Mouse (Mus musculus) testis, postnatal 10 days (tissue): ENCODE data around the gene Rcn1.

Source experiments
- DNase-seq: peaks from one replicate; pipeline ENCODE4 v3.0.0; 2021; ENCODE audit warnings: low spot score

The Rcn1 gene

DNA sequence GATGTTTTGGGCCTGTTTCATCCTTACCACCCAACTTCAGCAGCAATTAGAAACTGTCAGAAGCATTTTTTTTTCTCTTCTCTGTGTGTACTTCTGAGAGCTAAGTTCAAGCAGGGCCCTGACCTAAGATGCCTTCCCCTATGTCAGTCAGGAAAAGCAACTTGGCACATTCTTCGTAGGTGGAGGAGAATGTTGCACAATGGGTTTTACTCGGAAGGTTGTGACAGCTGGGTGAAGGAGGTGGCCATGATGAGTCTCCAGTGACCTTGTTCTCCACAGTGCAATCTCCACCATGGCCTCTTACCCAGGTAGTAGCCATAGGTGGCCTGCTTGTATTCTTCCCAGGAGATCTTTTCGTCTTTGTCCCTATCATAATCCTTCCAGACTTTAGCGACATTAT is 4.7 kb downstream of the Rcn1 start:
- no peak for DNase-seq

DNA sequence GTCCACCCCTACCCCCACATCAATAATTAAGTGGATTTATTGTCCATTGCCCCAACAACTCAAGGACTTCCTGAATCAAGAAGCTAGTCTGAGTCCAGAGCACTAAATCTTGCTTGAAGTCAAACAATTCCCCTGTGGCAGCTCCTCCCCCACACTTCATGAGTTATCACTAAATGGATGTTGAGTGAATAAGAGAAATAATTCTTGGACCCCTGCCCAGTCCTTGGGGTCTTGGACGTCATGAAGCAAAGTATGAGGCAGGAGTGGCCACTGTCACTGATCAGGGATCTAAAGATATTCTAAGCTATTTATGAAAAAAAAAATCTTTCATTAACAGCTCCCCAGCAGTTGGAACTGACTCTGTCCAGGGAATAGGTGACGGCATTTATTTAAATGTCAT is 6.6 kb downstream of the Rcn1 start:
- DNase-seq, result no peak

GRCm38 (mm10) chr2:105391414-105391784 is 7.7 kb downstream of the Rcn1 start:
- DNase-seq, result no peak

- no peak for DNase-seq
Measured at GRCm38 (mm10) chr2:105390653-105391413, 8.3 kb downstream of the Rcn1 start.

DNA sequence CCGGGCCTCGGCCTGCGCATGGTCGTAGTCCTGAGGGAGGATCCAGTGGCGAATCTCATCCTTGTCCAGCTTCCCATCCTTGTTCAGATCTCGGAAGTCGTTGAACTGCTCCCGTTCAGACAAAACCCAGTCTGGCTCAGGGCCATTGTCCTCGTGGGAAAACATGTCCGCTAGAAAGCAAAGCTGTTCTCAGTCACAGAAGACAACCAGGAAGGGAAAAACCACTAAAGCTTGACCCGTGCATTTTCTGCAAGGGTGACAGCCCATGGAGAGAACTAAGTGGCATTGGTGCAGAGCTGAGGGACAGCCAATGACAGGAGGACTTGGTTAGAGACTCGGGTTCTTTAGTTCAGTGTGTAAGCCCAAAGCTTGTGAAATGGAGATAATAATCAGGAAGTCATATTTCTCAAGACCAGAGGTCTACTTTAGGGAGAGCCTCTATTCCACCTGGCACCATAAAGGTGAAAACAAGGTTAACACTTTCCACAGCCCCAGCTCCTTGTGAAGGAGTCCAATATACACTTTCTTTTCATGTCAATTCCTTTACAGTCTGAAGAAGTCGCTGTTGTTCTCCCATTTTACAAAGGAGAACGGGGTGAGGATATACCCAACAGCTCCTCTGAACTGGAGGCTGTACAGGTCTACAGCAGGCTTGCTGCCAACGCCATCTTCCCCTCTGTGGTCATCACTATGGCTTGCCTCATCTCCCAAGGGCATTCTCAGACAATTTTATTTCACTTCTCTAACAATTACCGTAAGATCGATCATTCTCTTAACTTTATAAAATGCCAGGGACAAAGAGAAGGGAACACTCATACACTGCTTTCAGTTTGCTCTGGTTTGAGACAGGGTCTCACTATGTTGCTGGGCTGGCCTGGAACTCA is 9.9 kb downstream of the Rcn1 start:
- no peak for DNase-seq

GRCm38 (mm10) chr2:105386418-105386817 is 12.7 kb downstream of the Rcn1 start:
- DNase-seq, result no peak

- DNase-seq, result no peak
Measured at GRCm38 (mm10) chr2:105384998-105385397, 14.1 kb downstream of the Rcn1 start.

GRCm38 (mm10) chr2:105383063-105383462 is 16.1 kb downstream of the Rcn1 start:
- no peak for DNase-seq

DNA sequence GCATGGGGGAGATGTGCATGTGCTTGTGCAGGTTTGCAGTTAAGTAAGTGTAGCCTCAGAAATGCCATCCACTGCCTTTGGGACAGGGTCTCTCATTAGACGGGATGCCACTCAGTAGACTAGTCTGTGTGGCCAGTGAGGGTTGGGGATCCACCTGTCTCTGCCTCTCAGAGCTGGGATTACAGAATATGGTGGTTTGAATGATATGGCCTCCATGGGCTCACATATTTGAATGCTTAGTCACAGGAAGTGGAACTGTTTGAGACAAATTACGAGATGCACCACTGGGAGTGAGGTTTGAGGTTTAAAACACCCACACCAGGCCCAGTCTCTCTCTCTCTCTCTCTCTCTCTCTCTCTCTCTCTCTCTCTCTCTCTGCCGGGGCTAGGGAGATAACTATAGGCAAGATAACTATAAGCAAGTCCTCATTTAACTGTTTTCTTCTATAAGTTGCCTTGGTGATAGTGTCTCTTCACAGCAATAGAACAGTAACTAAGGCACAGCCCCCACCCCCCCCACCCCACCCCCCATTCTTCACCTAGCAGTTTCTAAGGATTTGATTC is 18.3 kb downstream of the Rcn1 start:
- no peak for DNase-seq

DNA sequence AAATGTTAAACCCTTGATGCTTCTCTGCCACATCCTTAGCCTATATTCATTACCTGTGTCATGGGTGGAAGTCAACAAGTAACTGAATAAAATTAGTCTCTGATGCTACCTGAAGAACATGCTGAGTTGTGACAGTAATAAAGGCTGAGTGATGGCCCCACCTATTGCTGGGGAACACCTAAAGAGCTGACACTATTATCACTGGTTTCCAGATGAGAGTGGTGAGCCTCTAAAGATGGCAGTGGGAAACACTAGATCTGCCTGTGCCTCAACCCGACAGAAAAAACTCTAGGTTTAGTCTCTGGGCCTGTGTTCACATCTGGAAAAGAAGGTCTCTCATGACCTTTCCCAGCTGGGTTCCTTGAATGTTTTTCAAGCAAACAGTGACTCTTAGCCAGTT is 19.4 kb downstream of the Rcn1 start:
- no peak for DNase-seq

GRCm38 (mm10) chr2:105375705-105376104 is 23.4 kb downstream of the Rcn1 start:
- no peak for DNase-seq

DNA sequence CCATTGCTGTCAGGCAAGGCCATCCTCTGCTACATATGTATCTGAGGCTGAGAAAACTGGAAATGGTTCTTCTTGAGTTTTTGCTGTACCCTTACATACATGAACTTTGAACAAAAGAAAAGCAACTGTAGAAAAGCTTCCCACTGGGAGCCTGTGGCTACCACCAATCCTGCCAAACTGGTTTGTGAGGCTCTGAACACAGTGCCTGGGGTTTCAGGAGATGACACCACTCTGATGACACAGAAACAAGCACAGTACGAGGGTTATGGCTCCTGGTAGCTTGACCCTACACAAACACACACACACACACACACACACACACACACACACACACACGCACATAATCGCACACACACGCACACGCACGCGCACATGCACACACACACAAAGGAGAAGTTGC is 23.9 kb downstream of the Rcn1 start:
- no peak for DNase-seq

DNA sequence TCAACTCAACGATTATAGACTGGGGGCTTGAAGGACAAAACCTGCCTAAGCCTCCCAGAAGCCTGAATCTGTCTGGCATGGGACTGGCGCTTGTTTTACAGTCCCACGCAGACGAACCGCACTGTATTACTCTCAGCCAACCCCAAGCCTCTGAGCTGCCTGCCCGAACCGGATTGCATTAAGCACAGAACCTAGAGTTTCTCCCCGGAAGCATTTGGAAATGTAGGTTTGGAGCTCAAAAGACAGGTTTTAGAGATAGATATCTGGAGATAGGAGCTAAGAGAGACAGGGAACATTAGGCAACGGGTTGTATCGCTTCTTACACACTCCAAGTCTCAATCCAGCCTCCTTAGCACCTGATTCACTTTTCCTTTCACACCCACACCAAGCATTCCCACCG is 25.5 kb downstream of the Rcn1 start:
- no peak for DNase-seq

GRCm38 (mm10) chr2:105372727-105373126 is 26.4 kb downstream of the Rcn1 start:
- DNase-seq, result no peak

GRCm38 (mm10) chr2:105372156-105372555 is 27.0 kb downstream of the Rcn1 start:
- DNase-seq, result no peak

GRCm38 (mm10) chr2:105370698-105371097 is 28.4 kb downstream of the Rcn1 start:
- no peak for DNase-seq

DNA sequence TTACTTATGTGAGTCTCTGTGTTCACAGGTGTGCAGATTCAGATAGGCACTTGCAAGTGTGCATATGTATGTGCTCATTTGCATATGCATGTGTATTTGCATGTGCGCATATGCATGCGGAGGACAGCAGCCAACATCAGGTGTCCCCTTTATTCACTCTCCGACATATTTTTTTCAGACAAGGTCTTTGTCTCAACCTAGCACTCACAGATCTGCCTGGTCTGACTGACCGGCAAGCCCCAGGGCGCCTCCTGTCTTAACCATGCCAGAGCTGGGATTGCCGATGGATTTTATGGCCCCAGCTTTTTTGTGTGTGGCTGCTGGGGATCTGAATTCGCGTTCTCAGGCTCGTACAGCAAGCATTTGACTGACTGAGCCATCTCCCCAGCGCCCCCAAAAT is 28.9 kb downstream of the Rcn1 start:
- no peak for DNase-seq

- DNase-seq, result no peak
Measured at GRCm38 (mm10) chr2:105367623-105368022, 31.5 kb downstream of the Rcn1 start.

- DNase-seq, result no peak
Measured at GRCm38 (mm10) chr2:105358040-105358439, 41.1 kb downstream of the Rcn1 start.

- no peak for DNase-seq
Measured at GRCm38 (mm10) chr2:105356791-105357190, 42.3 kb downstream of the Rcn1 start.

GRCm38 (mm10) chr2:105348886-105349285 is 50.2 kb downstream of the Rcn1 start:
- no peak for DNase-seq

GRCm38 (mm10) chr2:105339993-105340392 is 59.1 kb downstream of the Rcn1 start:
- no peak for DNase-seq
